Mouse (Mus musculus): ENCODE measurements around the gene Sirt5.

Sirt5 gene

GRCm38 (mm10) chr13:43364985-43365824 is at the start of gene Sirt5:
TSS of gene Sirt5 (plus strand) at chr13:43365496.
- peak; percentile 96 to 99 for DNase-seq (ENCODE audit: low spot score in 2 of 2)

GRCm38 (mm10) chr13:43317411-43317810 is 47.9 kb upstream of the Sirt5 start:
- no peak for DNase-seq (ENCODE audit: low spot score in 2 of 2)

GRCm38 (mm10) chr13:43319396-43319795 is 45.9 kb upstream of the Sirt5 start:
- no peak for DNase-seq (ENCODE audit: low spot score in 2 of 2)

GRCm38 (mm10) chr13:43321492-43321891 is 43.8 kb upstream of the Sirt5 start:
- no peak for DNase-seq (ENCODE audit: low spot score in 2 of 2)

- DNase-seq (ENCODE audit: low spot score in 2 of 2), result no peak
Measured at GRCm38 (mm10) chr13:43325427-43325826, 39.9 kb upstream of the Sirt5 start.

- no peak for DNase-seq (ENCODE audit: low spot score in 2 of 2)
Measured at GRCm38 (mm10) chr13:43331721-43332444, 33.4 kb upstream of the Sirt5 start.

- DNase-seq (ENCODE audit: low spot score in 2 of 2), result peak in 1 of 2 experiments; percentile 34
Measured at GRCm38 (mm10) chr13:43332591-43332990, 32.7 kb upstream of the Sirt5 start.

GRCm38 (mm10) chr13:43336425-43337221 is 28.7 kb upstream of the Sirt5 start:
- no peak for DNase-seq (ENCODE audit: low spot score in 2 of 2)

GRCm38 (mm10) chr13:43338001-43338400 is 27.3 kb upstream of the Sirt5 start:
- no peak for DNase-seq (ENCODE audit: low spot score in 2 of 2)

- DNase-seq (ENCODE audit: low spot score in 2 of 2), result no peak
Measured at GRCm38 (mm10) chr13:43338632-43339031, 26.7 kb upstream of the Sirt5 start.

GRCm38 (mm10) chr13:43346825-43347224 is 18.5 kb upstream of the Sirt5 start:
- DNase-seq (ENCODE audit: low spot score in 2 of 2), result no peak

GRCm38 (mm10) chr13:43349376-43349775 is 15.9 kb upstream of the Sirt5 start:
- no peak for DNase-seq (ENCODE audit: low spot score in 2 of 2)

GRCm38 (mm10) chr13:43350489-43351169 is 14.7 kb upstream of the Sirt5 start:
- DNase-seq (ENCODE audit: low spot score in 2 of 2), result no peak

GRCm38 (mm10) chr13:43353356-43353755 is 11.9 kb upstream of the Sirt5 start:
- no peak for DNase-seq (ENCODE audit: low spot score in 2 of 2)

GRCm38 (mm10) chr13:43354362-43354761 is 10.9 kb upstream of the Sirt5 start:
- no peak for DNase-seq (ENCODE audit: low spot score in 2 of 2)

GRCm38 (mm10) chr13:43356346-43357125 is 8.8 kb upstream of the Sirt5 start:
- DNase-seq (ENCODE audit: low spot score in 2 of 2), result no peak

- no peak for DNase-seq (ENCODE audit: low spot score in 2 of 2)
Measured at GRCm38 (mm10) chr13:43360534-43360933, 4.8 kb upstream of the Sirt5 start.

- DNase-seq (ENCODE audit: low spot score in 2 of 2), result no peak
Measured at GRCm38 (mm10) chr13:43362353-43362752, 2.9 kb upstream of the Sirt5 start.

GRCm38 (mm10) chr13:43365825-43366184 is 509 bp downstream of the Sirt5 start:
- no peak for DNase-seq (ENCODE audit: low spot score in 2 of 2)

GRCm38 (mm10) chr13:43370063-43370462 is 4.8 kb downstream of the Sirt5 start:
- DNase-seq (ENCODE audit: low spot score in 2 of 2), result no peak

- no peak for DNase-seq (ENCODE audit: low spot score in 2 of 2)
Measured at GRCm38 (mm10) chr13:43372892-43373291, 7.6 kb downstream of the Sirt5 start.

Measured in thymus, postnatal 10 days (tissue).